Mouse (Mus musculus) kidney, embryonic 14.5 days (tissue): ENCODE measurements around the gene Mrpl4. TPM values are rescaled to one million over a fixed set of nuclear protein-coding genes. Genes with fewer than 3 reads are reported as not detected.
A peak's percentile ranks its signal among the peaks of the same experiment; 100 is the strongest.

ENCODE experiments used
- ATAC-seq: fragments of 200-750 bp; cut with Nextera tagmentation; 2 replicates; pipeline ENCODE4 v1.8.0; 2017; ENCODE audit warnings: moderate number of reproducible peaks, mild to moderate bottlenecking, moderate TSS enrichment, moderate library complexity; ENCODE audit not compliant: low FRiP score, low TSS enrichment
- H3K27ac ChIP-seq: fragments of 300-500 bp; sonication (generic); 2 replicates; pipeline ENCODE4 v1.5.1; 2014; ENCODE audit warnings: low read depth, mild to moderate bottlenecking, low read length, moderate library complexity, mixed read lengths
- H3K27me3 ChIP-seq: fragments of 300-500 bp; sonication (generic); 2 replicates; pipeline ENCODE4 v1.6.1; 2014; ENCODE audit warnings: mild to moderate bottlenecking, low read length; ENCODE audit not compliant: control insufficient read depth, insufficient read depth
- H3K36me3 ChIP-seq: fragments of 300-500 bp; sonication (generic); 2 replicates; pipeline ENCODE4 v1.6.1; 2014; ENCODE audit warnings: low read length, mixed read lengths; ENCODE audit not compliant: control insufficient read depth, insufficient read depth
- H3K4me1 ChIP-seq: fragments of 300-500 bp; sonication (generic); 2 replicates; pipeline ENCODE4 v1.6.1; 2014; ENCODE audit warnings: low read length, mixed read lengths; ENCODE audit not compliant: control insufficient read depth, insufficient read depth
- H3K4me2 ChIP-seq: fragments of 300-500 bp; sonication (generic); replicated peaks from 2 replicates; pipeline ENCODE4 v1.6.1; 2014; ENCODE audit warnings: low read depth, mild to moderate bottlenecking, low read length
- H3K4me3 ChIP-seq: fragments of 300-500 bp; sonication (generic); 2 replicates; pipeline ENCODE4 v1.5.1; 2014; ENCODE audit warnings: mild to moderate bottlenecking, low read length
- H3K9ac ChIP-seq: fragments of 300-500 bp; sonication (generic); 2 replicates; pipeline ENCODE4 v1.6.1; 2014; ENCODE audit warnings: low read depth, mild to moderate bottlenecking, low read length, moderate library complexity
- H3K9me3 ChIP-seq: fragments of 300-500 bp; sonication (generic); 2 replicates; pipeline ENCODE4 v1.6.1; 2016; ENCODE audit warnings: low read length; ENCODE audit not compliant: control insufficient read depth
- WGBS: fragments of 180-500 bp; shearing (Covaris S2); extraction: QIAGEN DNeasy Blood & Tissue Kit; methylation state at CpG from one replicate; pipeline ENCODE4 v1.1.7; 2014; 5-methylcytosine and 5-hydroxymethylcytosine counted together
- polyA plus RNA-seq: library from polyadenylated mRNA; unstranded; fragments of >200 nt; fragmentation: Nextera tagmentation; extraction: Ambion mirVana; gene quantifications from 2 replicates; pipeline ENCODE4 v1.2.1, GENCODE M21; 2014

Mrpl4 gene
- polyA plus RNA-seq, 1 experiment from 2014 or later = 145 TPM

GRCm38 (mm10) chr9:21018600-21018999 is 16.1 kb downstream of the Mrpl4 start:
- ATAC-seq = no peak
- Histone ChIP-seq H3K4me2 (no peak overlapping the region), H3K27me3 (peaks cover 31% of the 10 kb centered on the region), H3K9me3 (no peaks in the 10 kb centered on the region), H3K9ac (no peak overlapping the region), H3K27ac (no peak overlapping the region), H3K4me3 (no peak overlapping the region), H3K4me1 (peaks cover 14% of the 10 kb centered on the region; the same call in 1 of the 2 replicates), H3K36me3 (no peaks in the 10 kb centered on the region)
- 75% methylated on average over 2 of the region's 2 CpGs for WGBS

DNA sequence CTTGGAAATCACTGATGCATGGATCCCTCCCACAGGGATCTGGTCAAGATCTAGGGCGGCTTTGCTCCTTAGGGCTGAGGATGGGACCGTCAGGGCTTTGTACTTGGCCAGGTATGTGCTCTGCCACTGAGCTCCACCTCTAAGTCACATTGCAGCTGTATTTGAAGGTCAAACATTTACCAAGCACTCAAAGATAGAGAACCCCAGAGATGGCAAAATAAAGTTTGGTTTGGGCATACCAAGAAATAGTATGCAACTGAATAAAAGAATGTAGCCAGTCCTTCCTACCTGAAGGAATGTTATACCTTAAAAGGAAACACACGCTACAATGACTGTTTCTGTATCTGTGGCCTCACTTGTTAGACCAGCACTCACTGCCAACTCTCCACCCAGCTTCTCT is 18.8 kb downstream of the Mrpl4 start:
- peaks cover 22% of the 10 kb centered on the region for H3K27me3 ChIP-seq
- H3K9ac ChIP-seq = no peak overlapping the region
- no peaks in the 10 kb centered on the region for H3K9me3 ChIP-seq
- no peaks in the 10 kb centered on the region for H3K36me3 ChIP-seq
- no peaks in the 10 kb centered on the region for H3K4me1 ChIP-seq
- ATAC-seq = no peak
- no peak overlapping the region for H3K27ac ChIP-seq
- 73% methylated on average over 3 of the region's 3 CpGs for WGBS
- H3K4me2 ChIP-seq = no peak overlapping the region
- no peak overlapping the region for H3K4me3 ChIP-seq

DNA sequence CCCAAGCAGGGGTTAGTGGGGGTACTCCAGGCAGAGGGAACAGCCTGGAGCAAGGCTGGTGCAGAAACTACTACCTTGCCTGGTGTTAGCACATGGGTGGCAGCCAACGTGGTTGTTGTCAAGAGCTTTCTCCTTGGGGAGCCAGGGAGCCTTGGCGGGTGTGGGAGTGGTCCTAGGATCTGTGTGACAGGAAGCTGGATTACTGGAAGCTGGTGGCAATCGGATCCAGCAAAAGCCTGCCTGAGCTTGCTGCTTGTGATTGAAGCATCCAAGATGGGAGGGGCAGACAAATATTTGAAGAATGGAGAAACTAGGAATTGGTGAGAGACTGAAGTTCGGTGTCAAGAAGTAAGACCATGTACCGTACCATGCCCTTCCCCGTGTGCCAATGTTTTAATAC is 19.8 kb downstream of the Mrpl4 start:
- Histone ChIP-seq H3K27me3 (peaks cover 13% of the 10 kb centered on the region), H3K9ac (no peak overlapping the region), H3K4me3 (no peak overlapping the region), H3K27ac (no peak overlapping the region), H3K4me1 (no peaks in the 10 kb centered on the region), H3K4me2 (no peak overlapping the region), H3K9me3 (no peaks in the 10 kb centered on the region), H3K36me3 (no peaks in the 10 kb centered on the region)
- no peak for ATAC-seq
- WGBS = 63% methylated on average over 6 of the region's 6 CpGs

DNA sequence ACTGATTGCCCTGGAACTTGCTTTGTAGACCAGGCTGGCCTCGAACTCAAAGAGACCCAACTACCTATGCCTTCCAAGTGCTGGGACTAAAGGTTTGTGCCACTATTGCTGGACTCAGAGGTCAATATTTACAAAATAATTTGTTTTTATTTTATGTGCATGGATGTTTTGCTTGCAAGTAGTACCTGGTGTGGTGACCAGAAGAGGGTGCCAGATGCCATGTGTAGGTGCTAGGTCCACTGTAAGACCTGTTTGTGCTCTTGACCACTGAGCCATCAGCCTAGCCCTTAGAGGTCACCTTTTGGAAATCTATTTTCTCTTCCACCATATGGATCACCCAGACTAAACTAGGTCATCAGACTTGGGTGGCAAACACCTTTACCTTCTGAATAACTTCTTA is 20.2 kb downstream of the Mrpl4 start:
- Histone ChIP-seq H3K9me3 (no peaks in the 10 kb centered on the region), H3K4me2 (no peak overlapping the region), H3K4me3 (no peak overlapping the region), H3K27ac (no peak overlapping the region), H3K9ac (no peak overlapping the region), H3K4me1 (no peaks in the 10 kb centered on the region), H3K27me3 (peaks cover 10% of the 10 kb centered on the region), H3K36me3 (no peaks in the 10 kb centered on the region)
- no peak for ATAC-seq
- 76% methylated on average over 1 of the region's 1 CpGs for WGBS

GRCm38 (mm10) chr9:21025258-21025810 is 22.8 kb downstream of the Mrpl4 start:
- no peak overlapping the region for H3K9ac ChIP-seq
- 70% methylated on average over 19 of the region's 19 CpGs for WGBS

DNA sequence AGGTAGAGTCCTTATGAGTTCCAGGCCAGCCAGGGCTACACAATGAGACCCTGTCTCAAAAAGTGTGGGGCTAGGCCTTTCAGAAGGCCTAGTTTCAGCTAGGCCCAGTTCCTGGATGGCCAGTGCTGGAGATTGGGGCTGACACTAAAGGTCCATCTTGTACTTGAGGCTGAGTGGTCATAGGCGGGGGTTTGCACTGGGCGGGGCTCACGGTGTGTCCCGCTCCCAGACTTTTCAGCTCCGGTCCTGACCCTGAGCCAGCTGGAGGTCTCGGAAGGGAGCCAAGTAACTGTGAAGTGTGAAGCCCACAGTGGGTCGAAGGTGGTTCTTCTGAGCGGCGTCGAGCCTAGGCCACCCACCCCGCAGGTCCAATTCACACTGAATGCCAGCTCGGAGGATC is 24.3 kb downstream of the Mrpl4 start:
- no peak for ATAC-seq
- Histone ChIP-seq H3K9me3 (no peaks in the 10 kb centered on the region), H3K4me2 (no peak overlapping the region), H3K27ac (no peak overlapping the region), H3K4me3 (no peak overlapping the region), H3K36me3 (no peaks in the 10 kb centered on the region), H3K4me1 (peaks cover 17% of the 10 kb centered on the region), H3K9ac (no peak overlapping the region), H3K27me3 (peaks cover 19% of the 10 kb centered on the region)
- 80% methylated on average over 12 of the region's 12 CpGs for WGBS

More at GRCm38 (mm10) chr9:21025258-21025810, 22.8 kb downstream of the Mrpl4 start:
- H3K4me2 ChIP-seq = no peak overlapping the region
- H3K27ac ChIP-seq = no peak overlapping the region
- no peaks in the 10 kb centered on the region for H3K36me3 ChIP-seq
- H3K4me1 ChIP-seq = peaks cover 11% of the 10 kb centered on the region
- H3K27me3 ChIP-seq = peaks cover 15% of the 10 kb centered on the region
- ATAC-seq = no peak
- no peaks in the 10 kb centered on the region for H3K9me3 ChIP-seq
- H3K4me3 ChIP-seq = no peak overlapping the region

DNA sequence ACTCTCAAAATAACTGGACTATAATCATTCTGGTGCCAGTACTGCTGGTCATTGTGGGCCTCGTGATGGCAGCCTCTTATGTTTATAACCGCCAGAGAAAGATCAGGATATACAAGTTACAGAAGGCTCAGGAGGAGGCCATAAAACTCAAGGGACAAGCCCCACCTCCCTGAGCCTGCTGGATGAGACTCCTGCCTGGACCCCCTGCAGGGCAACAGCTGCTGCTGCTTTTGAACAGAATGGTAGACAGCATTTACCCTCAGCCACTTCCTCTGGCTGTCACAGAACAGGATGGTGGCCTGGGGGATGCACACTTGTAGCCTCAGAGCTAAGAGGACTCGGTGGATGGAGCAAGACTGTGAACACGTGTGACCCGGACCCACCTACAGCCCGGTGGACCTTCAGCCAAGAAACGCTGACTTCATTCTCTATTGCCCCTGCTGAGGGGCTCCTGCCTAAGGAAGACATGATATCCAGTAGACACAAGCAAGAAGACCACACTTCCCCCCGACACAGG is 25.3 kb downstream of the Mrpl4 start:
- Histone ChIP-seq H3K4me1 (peaks cover 27% of the 10 kb centered on the region), H3K9me3 (no peaks in the 10 kb centered on the region), H3K27ac (no peak overlapping the region), H3K27me3 (peaks cover 29% of the 10 kb centered on the region), H3K9ac (no peak overlapping the region), H3K4me3 (no peak overlapping the region), H3K4me2 (no peak overlapping the region), H3K36me3 (no peaks in the 10 kb centered on the region)
- no peak for ATAC-seq
- 52% methylated on average over 8 of the region's 8 CpGs for WGBS

- no peak for ATAC-seq
- Histone ChIP-seq H3K4me3 (no peak overlapping the region), H3K27me3 (peaks cover 37% of the 10 kb centered on the region), H3K4me2 (no peak overlapping the region), H3K27ac (no peak overlapping the region), H3K4me1 (peaks cover 32% of the 10 kb centered on the region), H3K9ac (no peak overlapping the region), H3K36me3 (no peaks in the 10 kb centered on the region), H3K9me3 (no peaks in the 10 kb centered on the region)
- 57% methylated on average over 6 of the region's 6 CpGs for WGBS
These were observed 26.1 kb downstream of the Mrpl4 start for GRCm38 (mm10) chr9:21028560-21029110.

- WGBS = 4% methylated on average over 37 of the region's 37 CpGs
- ATAC-seq = peak; percentile 41
- Histone ChIP-seq H3K27ac (no peak within 1 kb of the TSS), H3K27me3 (peaks cover 45% of the 10 kb centered on the region), H3K36me3 (no peaks in the 10 kb centered on the region), H3K9me3 (no peaks in the 10 kb centered on the region), H3K4me2 (peak within 1 kb of the TSS; percentile 64), H3K9ac (peak within 1 kb of the TSS; percentile 5; the same call in 1 of the 2 replicates), H3K4me3 (peak within 1 kb of the TSS; percentile 25), H3K4me1 (peaks cover 33% of the 10 kb centered on the region)
These were observed 26.9 kb downstream of the Mrpl4 start, which contains the start of gene Icam4 for GRCm38 (mm10) chr9:21029291-21030054. TSS of gene Icam4 (plus strand) at chr9:21029373.
